8 mouse cellular contexts compared by ENCODE assay signal in genomic region chr7:79080572-79081399, GRCm38 (mm10). TPM values are rescaled to one million over a fixed set of nuclear protein-coding genes. Genes with fewer than 3 reads are reported as not detected.
A peak's percentile ranks its signal among the peaks of the same experiment; 100 is the strongest.
DNase-seq lines count a peak whose midpoint lies in the region; ATAC-seq and TF ChIP-seq lines count a peak whose summit lies in the region.

No protein-coding gene starts in this region.

- peaks cover 47% of the 10 kb centered on the region for H3K27me3 ChIP-seq in C2C12 (ENCODE audit: control insufficient read depth, insufficient read depth, insufficient read length)
- H3K27me3 ChIP-seq in embryonic facial prominence, embryonic 15.5 days = no peaks in the 10 kb centered on the region
- H3K27me3 ChIP-seq in heart, embryonic 15.5 days = peaks cover 29% of the 10 kb centered on the region; the same call in 1 of the 2 replicates

- H3K9ac ChIP-seq in embryonic facial prominence, embryonic 15.5 days = no peak overlapping the region
- H3K9ac ChIP-seq in heart, embryonic 15.5 days = no peak overlapping the region

- H3K4me3 ChIP-seq in C2C12 (ENCODE audit: insufficient read depth, poor library complexity, severe bottlenecking) = no peak overlapping the region
- no peak overlapping the region for H3K4me3 ChIP-seq in embryonic facial prominence, embryonic 15.5 days (replicated peaks)
- H3K4me3 ChIP-seq in heart, embryonic 15.5 days = no peak overlapping the region
- no peak overlapping the region for H3K4me3 ChIP-seq in lung, adult 2 months (replicated peaks; ENCODE audit: extremely low read depth, low read depth, low read length)

- 0 out of 2 replicates have a peak, but pooled peaks cover 4% of the 10 kb centered on the region for H3K4me1 ChIP-seq in embryonic facial prominence, embryonic 15.5 days
- H3K4me1 ChIP-seq in heart, embryonic 15.5 days (replicated peaks) = no peaks in the 10 kb centered on the region
- no peaks in the 10 kb centered on the region for H3K4me1 ChIP-seq in lung, adult 2 months (ENCODE audit: control insufficient read depth, insufficient read depth, low read length)

- TF ChIP-seq POLR2A in lung, adult 2 months (IDR thresholded peaks at IDR 0.05; ENCODE audit: borderline replicate concordance, extremely low read depth, low read depth, low read length) = no peak

- H3K9me3 ChIP-seq in embryonic facial prominence, embryonic 15.5 days (replicated peaks) = no peaks in the 10 kb centered on the region
- no peaks in the 10 kb centered on the region for H3K9me3 ChIP-seq in heart, embryonic 15.5 days (replicated peaks)

- no peak overlapping the region for H3K4me2 ChIP-seq in embryonic facial prominence, embryonic 15.5 days (replicated peaks)
- no peak overlapping the region for H3K4me2 ChIP-seq in heart, embryonic 15.5 days

- H3K79me2 ChIP-seq in C2C12 (ENCODE audit: control insufficient read depth, insufficient read depth) = no peaks in the 10 kb centered on the region

- peak; percentile 73 for ATAC-seq in embryonic facial prominence, embryonic 15.5 days (ENCODE audit: insufficient number of reproducible peaks, low FRiP score, low TSS enrichment, low read depth)
- peak; percentile 58; the same call in 1 of the 2 replicates for ATAC-seq in heart, embryonic 15.5 days (replicated peaks; ENCODE audit: insufficient number of reproducible peaks, insufficient read depth, low FRiP score, low read depth)

- no peaks in the 10 kb centered on the region for H3K36me3 ChIP-seq in C2C12 (ENCODE audit: control insufficient read depth, insufficient read depth)
- H3K36me3 ChIP-seq in embryonic facial prominence, embryonic 15.5 days = no peaks in the 10 kb centered on the region
- H3K36me3 ChIP-seq in heart, embryonic 15.5 days = no peaks in the 10 kb centered on the region

- peak; percentile 83 for TF ChIP-seq CTCF in C2C12 (IDR thresholded peaks at IDR 0.05; ENCODE audit: control insufficient read depth, insufficient read depth, insufficient read length)
- TF ChIP-seq CTCF in lung, adult 2 months (IDR thresholded peaks at IDR 0.05; ENCODE audit: insufficient read depth, low read length) = peak; percentile 70

- H3K79me3 ChIP-seq in C2C12 (ENCODE audit: low read depth) = no peaks in the 10 kb centered on the region

- H3ac ChIP-seq in C2C12 (ENCODE audit: control insufficient read depth, insufficient read length, low read depth) = no peak overlapping the region

- WGBS in embryonic facial prominence, embryonic 15.5 days = 20% methylated on average over 7 of the region's 7 CpGs
- 27% methylated on average over 7 of the region's 7 CpGs for WGBS in heart, embryonic 15.5 days
- 25% methylated on average over 7 of the region's 7 CpGs for WGBS in lung, adult 2 months

- 0 out of 2 replicates have a peak overlapping the region, but pooled peaks have one; percentile 11 for H3K27ac ChIP-seq in embryonic facial prominence, embryonic 15.5 days (replicated peaks)
- no peak overlapping the region for H3K27ac ChIP-seq in heart, embryonic 15.5 days

- DNase-seq in adrenal gland, postnatal 36 days = peak; percentile 76 to 78
- DNase-seq in kidney, postnatal 25 days = peak; percentile 66 to 82
- peak; percentile 45 for DNase-seq in lung, adult 2 months
- DNase-seq in ovary, postnatal 10 days (ENCODE audit: low spot score) = peak; percentile 30
- DNase-seq in thymus, postnatal 25 days = peak; percentile 50

TF ChIP-seq in C2C12, 6 proteins besides CTCF, POLR2A, EP300 and RAD21:
- TF ChIP-seq MAX (IDR thresholded peaks at IDR 0.05) (no peak), CEBPB (IDR thresholded peaks at IDR 0.05; ENCODE audit: low read depth) (no peak), FOSL1 (IDR thresholded peaks at IDR 0.05; ENCODE audit: insufficient read depth, low read length, poor library complexity, severe bottlenecking) (no peak), MYOG (IDR thresholded peaks at IDR 0.05; ENCODE audit: control insufficient read depth, extremely low read depth, insufficient read length) (no peak), USF1 (IDR thresholded peaks at IDR 0.05; ENCODE audit: low read depth) (no peak), MYOD1 (IDR thresholded peaks at IDR 0.05; ENCODE audit: control insufficient read depth, insufficient read length, low read depth) (no peak)

RNA-seq across cellular contexts. Expression of gene Acan, which starts 27.5 kb away (rescaled TPM):
- polyA plus RNA-seq in C2C12 (2012; fragmentation: generic; extraction: Trizol) = 0.01 TPM
- total RNA-seq in adrenal gland, postnatal 36 days (2021) = 10 to 100 TPM in 1 of 2 experiments, under 1 TPM in 1; 0.72 to 15.2 TPM
- 16.4 and 26.3 TPM in 2 replicates for polyA plus RNA-seq in embryonic facial prominence, embryonic 15.5 days (2015; fragmentation: Nextera tagmentation; extraction: Ambion mirVana)
- polyA plus RNA-seq in heart, embryonic 15.5 days (2015; fragmentation: Nextera tagmentation; extraction: Ambion mirVana) = 2.7 and 4.7 TPM in 2 replicates
- polyA plus RNA-seq in lung, adult 2 months (2012; rRNA removed) = 0.06 and 0.59 TPM in 2 replicates

RNA-seq across cellular contexts. Expression of gene Hapln3, which starts 50.0 kb away (rescaled TPM):
- polyA plus RNA-seq in C2C12 (2012; fragmentation: generic; extraction: Trizol) = 0.18 TPM
- total RNA-seq in adrenal gland, postnatal 36 days (2021) = 1 to 10 TPM; 1.0 to 2.0 TPM
- polyA plus RNA-seq in embryonic facial prominence, embryonic 15.5 days (2015; fragmentation: Nextera tagmentation; extraction: Ambion mirVana) = 4.1 and 4.5 TPM in 2 replicates
- polyA plus RNA-seq in heart, embryonic 15.5 days (2015; fragmentation: Nextera tagmentation; extraction: Ambion mirVana) = 0.49 and 0.76 TPM in 2 replicates
- 0.22 and 1.8 TPM in 2 replicates for polyA plus RNA-seq in lung, adult 2 months (2012; rRNA removed)
